ENCODE assay signal across 14 mouse cellular contexts in genomic region chr14:62245557-62245956, GRCm38 (mm10). TPM values are rescaled to one million over a fixed set of nuclear protein-coding genes. Genes with fewer than 3 reads are reported as not detected.
DNase-seq lines count a peak whose midpoint lies in the region; ATAC-seq and TF ChIP-seq lines count a peak whose summit lies in the region.
"Had no signal": no experiment of that assay in that cellular context is flagged by ENCODE, and none has a peak within 500 bp of the region (broad histone marks: within the 10 kb centered on the region; RNA-seq: fewer than 3 reads in every experiment).

No protein-coding gene starts in this region.

- no peaks in the 10 kb centered on the region for H3K36me3 ChIP-seq in kidney, embryonic 15.5 days
- no peaks in the 10 kb centered on the region for H3K36me3 ChIP-seq in spleen, adult 2 months (ENCODE audit: control insufficient read depth, insufficient read depth, low read length)
- H3K36me3 ChIP-seq in midbrain, postnatal 0 days (ENCODE audit: insufficient read depth, low read length), result no peaks in the 10 kb centered on the region
- H3K36me3 ChIP-seq: midbrain, embryonic 10.5 days had no signal

- no peaks in the 10 kb centered on the region for H3K27me3 ChIP-seq in kidney, embryonic 15.5 days
- H3K27me3 ChIP-seq in spleen, adult 2 months (ENCODE audit: control insufficient read depth, insufficient read depth, low read length), result no peaks in the 10 kb centered on the region
- no peaks in the 10 kb centered on the region for H3K27me3 ChIP-seq in midbrain, postnatal 0 days (ENCODE audit: insufficient read depth, low read length)

- ATAC-seq in kidney, embryonic 15.5 days (replicated peaks; ENCODE audit: low FRiP score), result no peak
- no peak for ATAC-seq in midbrain, postnatal 0 days (ENCODE audit: low FRiP score)
- ATAC-seq: intestine, postnatal 0 days had no signal

- no peak overlapping the region for H3K4me3 ChIP-seq in kidney, embryonic 15.5 days (replicated peaks)
- H3K4me3 ChIP-seq in spleen, adult 2 months (ENCODE audit: extremely low read depth, insufficient read depth, insufficient read length), result no peak overlapping the region
- no peak overlapping the region for H3K4me3 ChIP-seq in midbrain, postnatal 0 days (ENCODE audit: low read depth, low read length)
- H3K4me3 ChIP-seq: erythroblast, embryonic 14.5 days; midbrain, embryonic 10.5 days had no signal

- no peak overlapping the region for H3K9ac ChIP-seq in kidney, embryonic 15.5 days
- H3K9ac ChIP-seq in midbrain, postnatal 0 days (replicated peaks; ENCODE audit: low read length, poor library complexity, severe bottlenecking), result no peak overlapping the region

- TF ChIP-seq CTCF in spleen, adult 2 months (IDR thresholded peaks at IDR 0.05; ENCODE audit: extremely low read depth, insufficient read depth, insufficient read length, insufficient replicate concordance), result no peak
- TF ChIP-seq CTCF in midbrain, postnatal 0 days (IDR thresholded peaks at IDR 0.05), result no peak

- TF ChIP-seq POLR2A in spleen, adult 2 months (IDR thresholded peaks at IDR 0.05; ENCODE audit: low read depth, low read length), result no peak

- H3K9me3 ChIP-seq in kidney, embryonic 15.5 days (replicated peaks), result no peaks in the 10 kb centered on the region
- no peaks in the 10 kb centered on the region for H3K9me3 ChIP-seq in midbrain, postnatal 0 days (ENCODE audit: low read length)
- H3K9me3 ChIP-seq: midbrain, embryonic 10.5 days had no signal

- no peak overlapping the region; the same call in 1 of the 2 replicates for H3K27ac ChIP-seq in kidney, embryonic 15.5 days
- H3K27ac ChIP-seq in spleen, adult 2 months (ENCODE audit: insufficient read depth, low read length), result peak overlapping the region; percentile 38; the same call in 1 of the 2 replicates
- H3K27ac ChIP-seq in midbrain, postnatal 0 days (ENCODE audit: low read depth, low read length), result no peak overlapping the region
- H3K27ac ChIP-seq: midbrain, embryonic 10.5 days had no signal

- peaks cover 9% of the 10 kb centered on the region; the same call in 1 of the 2 replicates for H3K4me1 ChIP-seq in kidney, embryonic 15.5 days
- H3K4me1 ChIP-seq in spleen, adult 2 months (ENCODE audit: control insufficient read depth, insufficient read depth, insufficient read length), result no peaks in the 10 kb centered on the region
- no peaks in the 10 kb centered on the region for H3K4me1 ChIP-seq in midbrain, postnatal 0 days (ENCODE audit: insufficient read depth, low read length)

- peak; percentile 9 for DNase-seq in kidney, adult 9 months
- DNase-seq in spleen, adult 2 months (ENCODE audit: low read depth in 1 of 2, low spot score in 2 of 2), result no peak
- no peak for DNase-seq in spleen, adult 12 weeks (ENCODE audit: low spot score)
- peak; percentile 32 to 39 for DNase-seq in lung, postnatal 4 days
- no peak for DNase-seq in thymus, postnatal 36 days
- DNase-seq in midbrain, postnatal 0 days (ENCODE audit: low spot score), result no peak
- no peak for DNase-seq in left cerebral cortex, adult 9 months (ENCODE audit: low spot score in 2 of 2)
- DNase-seq: adrenal gland, adult 2 months; B cell, adult 2 months; heart, postnatal 4 days had no signal

- no peak overlapping the region for H3K4me2 ChIP-seq in kidney, embryonic 15.5 days
- no peak overlapping the region for H3K4me2 ChIP-seq in midbrain, postnatal 0 days (ENCODE audit: low read depth, low read length, poor library complexity, severe bottlenecking)

- 5% methylated on average over 4 of the region's 4 CpGs for WGBS in kidney, embryonic 15.5 days
- WGBS in spleen, adult 2 months, result 14% methylated on average over 4 of the region's 4 CpGs
- WGBS in midbrain, postnatal 0 days, result 26% methylated on average over 4 of the region's 4 CpGs

RNA-seq across cellular contexts. Expression of gene Rnaseh2b, which starts 46.8 kb away (rescaled TPM):
- 53.6 and 56.5 TPM in 2 replicates for polyA plus RNA-seq in kidney, embryonic 15.5 days (2015; fragmentation: Nextera tagmentation; extraction: Ambion mirVana)
- polyA plus RNA-seq in spleen, adult 2 months (2012; rRNA removed), result 2.2 and 2.4 TPM in 2 replicates
- total RNA-seq in midbrain, postnatal 0 days (2014; rRNA removed), result 17.7 and 24.1 TPM in 2 replicates
- polyA plus RNA-seq in midbrain, postnatal 0 days (2015; fragmentation: Nextera tagmentation; extraction: Ambion mirVana), result 29.8 and 32.8 TPM in 2 replicates

RNA-seq across cellular contexts. Expression of gene Dleu7, which starts 47.3 kb away (rescaled TPM):
- 4.2 and 4.8 TPM in 2 replicates for polyA plus RNA-seq in kidney, embryonic 15.5 days (2015; fragmentation: Nextera tagmentation; extraction: Ambion mirVana)
- polyA plus RNA-seq in spleen, adult 2 months (2012; rRNA removed), result 0.09 and 0.40 TPM in 2 replicates
- total RNA-seq in midbrain, postnatal 0 days (2014; rRNA removed), result 35.0 TPM in 2 replicates
- polyA plus RNA-seq in midbrain, postnatal 0 days (2015; fragmentation: Nextera tagmentation; extraction: Ambion mirVana), result 19.3 and 19.7 TPM in 2 replicates
- polyA plus RNA-seq: adrenal gland, adult 2 months; erythroblast, embryonic 14.5 days had no signal

Comparison
In these comparisons a context has a peak if more than half of its experiments do, and no peak if none do; other contexts are left out.
1. DNase-seq: peak in kidney, adult 9 months (single experiment) and lung, postnatal 4 days (2 of 2); none in spleen, adult 2 months (0 of 2), spleen, adult 12 weeks (single experiment), thymus, postnatal 36 days (0 of 2), midbrain, postnatal 0 days (single experiment) and left cerebral cortex, adult 9 months (0 of 2).